Mouse (Mus musculus): ENCODE data around the gene Tpcn1.
"Not testable (repeated sequence)": the region's sequence is repeated elsewhere in the genome, so short reads cannot be mapped to it uniquely, and the experiment has no call there.

Tpcn1 gene

GRCm38 (mm10) chr5:120511643-120512220 is 76.7 kb downstream of the Tpcn1 start:
- DNase-seq (ENCODE audit: low spot score in 2 of 2), result no peak

GRCm38 (mm10) chr5:120510982-120511642 is 77.4 kb downstream of the Tpcn1 start, which contains the start of gene Slc8b1:
TSS of gene Slc8b1 (plus strand) at chr5:120511168.
- DNase-seq (ENCODE audit: low spot score in 2 of 2), result peak; percentile 46 to 88

GRCm38 (mm10) chr5:120507311-120507710 is 81.2 kb downstream of the Tpcn1 start:
- no peak for DNase-seq (ENCODE audit: low spot score in 2 of 2)

GRCm38 (mm10) chr5:120506490-120506889 is 82.0 kb downstream of the Tpcn1 start:
- DNase-seq (ENCODE audit: low spot score in 2 of 2), result no peak

GRCm38 (mm10) chr5:120505781-120506180 is 82.7 kb downstream of the Tpcn1 start:
- DNase-seq (ENCODE audit: low spot score in 2 of 2), result no peak

GRCm38 (mm10) chr5:120505368-120505767 is 83.1 kb downstream of the Tpcn1 start:
- peak in 1 of 2 experiments; percentile 80 for DNase-seq (ENCODE audit: low spot score in 2 of 2)

GRCm38 (mm10) chr5:120503144-120503795 is 85.2 kb downstream of the Tpcn1 start, which contains the start of gene Plbd2:
TSS of gene Plbd2 (minus strand) at chr5:120503625.
- peak in 1 of 2 experiments; percentile 69 for DNase-seq (ENCODE audit: low spot score in 2 of 2)

- DNase-seq (ENCODE audit: low spot score in 2 of 2), result no peak
Measured at GRCm38 (mm10) chr5:120502675-120503143, 85.8 kb downstream of the Tpcn1 start.

GRCm38 (mm10) chr5:120502147-120502621 is 86.3 kb downstream of the Tpcn1 start:
- peak in 1 of 2 experiments; percentile 44 for DNase-seq (ENCODE audit: low spot score in 2 of 2)

- DNase-seq (ENCODE audit: low spot score in 2 of 2), result not testable (repeated sequence)
Measured at GRCm38 (mm10) chr5:120500609-120501008, 87.9 kb downstream of the Tpcn1 start.

- DNase-seq (ENCODE audit: low spot score in 2 of 2), result no peak
Measured at GRCm38 (mm10) chr5:120499202-120499601, 89.3 kb downstream of the Tpcn1 start.

- no peak for DNase-seq (ENCODE audit: low spot score in 2 of 2)
Measured at GRCm38 (mm10) chr5:120497071-120497470, 91.4 kb downstream of the Tpcn1 start.

- no peak for DNase-seq (ENCODE audit: low spot score in 2 of 2)
Measured at GRCm38 (mm10) chr5:120495703-120496226, 92.7 kb downstream of the Tpcn1 start.

GRCm38 (mm10) chr5:120495064-120495702 is 93.3 kb downstream of the Tpcn1 start:
- DNase-seq (ENCODE audit: low spot score in 2 of 2), result no peak

GRCm38 (mm10) chr5:120493873-120494395 is 94.5 kb downstream of the Tpcn1 start:
- no peak for DNase-seq (ENCODE audit: low spot score in 2 of 2)

GRCm38 (mm10) chr5:120493440-120493839 is 95.0 kb downstream of the Tpcn1 start:
- no peak for DNase-seq (ENCODE audit: low spot score in 2 of 2)

GRCm38 (mm10) chr5:120492437-120492836 is 96.0 kb downstream of the Tpcn1 start:
- DNase-seq (ENCODE audit: low spot score in 2 of 2), result no peak

GRCm38 (mm10) chr5:120490679-120491192 is 97.7 kb downstream of the Tpcn1 start:
- DNase-seq (ENCODE audit: low spot score in 2 of 2), result no peak

GRCm38 (mm10) chr5:120487844-120488243 is 100.6 kb downstream of the Tpcn1 start:
- DNase-seq (ENCODE audit: low spot score in 2 of 2), result no peak

Data from left cerebral cortex, adult 9 months (tissue).